Mouse (Mus musculus) forebrain, embryonic 12.5 days (tissue): ENCODE data around the gene Tpsg1. TPM values are rescaled to one million over a fixed set of nuclear protein-coding genes. Genes with fewer than 3 reads are reported as not detected.

Source experiments
- ATAC-seq: fragments of 200-750 bp; cut with Nextera tagmentation; 2 replicates; pipeline ENCODE4 v1.8.0; 2017; ENCODE audit warnings: moderate TSS enrichment; ENCODE audit not compliant: low FRiP score
- H3K27ac ChIP-seq: fragments of 300-500 bp; sonication (generic); 2 replicates; pipeline ENCODE4 v1.5.1; 2016; ENCODE audit warnings: mild to moderate bottlenecking
- H3K27me3 ChIP-seq: fragments of 300-500 bp; sonication (generic); 2 replicates; pipeline ENCODE4 v1.6.1; 2016; ENCODE audit warnings: mild to moderate bottlenecking
- H3K36me3 ChIP-seq: fragments of 300-500 bp; sonication (generic); replicated peaks from 2 replicates; pipeline ENCODE4 v1.6.1; 2016; ENCODE audit warnings: mild to moderate bottlenecking
- H3K4me1 ChIP-seq: fragments of 300-500 bp; sonication (generic); 2 replicates; pipeline ENCODE4 v1.6.1; 2016
- H3K4me2 ChIP-seq: fragments of 300-500 bp; sonication (generic); 2 replicates; pipeline ENCODE4 v1.6.1; 2016; ENCODE audit warnings: mild to moderate bottlenecking, moderate library complexity
- H3K4me3 ChIP-seq: fragments of 300-500 bp; sonication (generic); replicated peaks from 2 replicates; pipeline ENCODE4 v1.5.1; 2016; ENCODE audit warnings: mild to moderate bottlenecking
- H3K9ac ChIP-seq: fragments of 300-500 bp; sonication (generic); 2 replicates; pipeline ENCODE4 v1.6.1; 2016; ENCODE audit warnings: mild to moderate bottlenecking
- H3K9me3 ChIP-seq: fragments of 300-500 bp; sonication (generic); 2 replicates; pipeline ENCODE4 v1.6.1; 2016
- WGBS: fragments of 180-500 bp; shearing (Covaris S2); methylation state at CpG from one replicate; pipeline ENCODE4 v1.1.7; 2016; 5-methylcytosine and 5-hydroxymethylcytosine counted together
- polyA plus RNA-seq: library from polyadenylated mRNA; unstranded; fragments of >200 nt; fragmentation: Nextera tagmentation; extraction: Ambion mirVana; gene quantifications from 2 replicates; pipeline ENCODE4 v1.2.1, GENCODE M21; 2016

Tpsg1 gene
- polyA plus RNA-seq, 1 experiment from 2014 or later: 0.45 TPM

- H3K4me3 ChIP-seq: no peak overlapping the region
- no peak for ATAC-seq
- H3K4me2 ChIP-seq: no peak overlapping the region
- peaks cover 75% of the 10 kb centered on the region for H3K4me1 ChIP-seq
- H3K9ac ChIP-seq: no peak overlapping the region
- no peaks in the 10 kb centered on the region for H3K36me3 ChIP-seq
- 48% methylated on average over 7 of the region's 7 CpGs for WGBS
- H3K27ac ChIP-seq: peak overlapping the region; percentile 31
- peaks cover 75% of the 10 kb centered on the region for H3K27me3 ChIP-seq
- H3K9me3 ChIP-seq: no peaks in the 10 kb centered on the region
Measured at GRCm38 (mm10) chr17:25409621-25410020, 40.5 kb downstream of the Tpsg1 start.

GRCm38 (mm10) chr17:25410180-25410579 is 41.1 kb downstream of the Tpsg1 start:
- ATAC-seq: no peak
- WGBS: 80% methylated on average over 6 of the region's 6 CpGs
- Histone ChIP-seq H3K36me3 (no peaks in the 10 kb centered on the region), H3K9me3 (no peaks in the 10 kb centered on the region), H3K9ac (no peak overlapping the region), H3K4me1 (peaks cover 75% of the 10 kb centered on the region), H3K4me3 (no peak overlapping the region), H3K27ac (no peak overlapping the region; the same call in 1 of the 2 replicates), H3K4me2 (no peak overlapping the region), H3K27me3 (peaks cover 71% of the 10 kb centered on the region)

- no peak for ATAC-seq
- H3K4me3 ChIP-seq: no peak overlapping the region
- H3K36me3 ChIP-seq: no peaks in the 10 kb centered on the region
- H3K4me2 ChIP-seq: no peak overlapping the region
- H3K4me1 ChIP-seq: peaks cover 75% of the 10 kb centered on the region
- peak overlapping the region; percentile 50; the same call in 1 of the 2 replicates for H3K27ac ChIP-seq
- peaks cover 66% of the 10 kb centered on the region for H3K27me3 ChIP-seq
- H3K9ac ChIP-seq: no peak overlapping the region
- WGBS: 47% methylated on average over 7 of the region's 7 CpGs
- no peaks in the 10 kb centered on the region for H3K9me3 ChIP-seq
Measured at GRCm38 (mm10) chr17:25410786-25411185, 41.7 kb downstream of the Tpsg1 start.

GRCm38 (mm10) chr17:25411251-25411650 is 42.2 kb downstream of the Tpsg1 start:
- no peak overlapping the region for H3K27ac ChIP-seq
- no peaks in the 10 kb centered on the region for H3K9me3 ChIP-seq
- H3K27me3 ChIP-seq: peaks cover 64% of the 10 kb centered on the region
- ATAC-seq: no peak
- no peak overlapping the region for H3K4me2 ChIP-seq
- H3K4me3 ChIP-seq: no peak overlapping the region
- no peaks in the 10 kb centered on the region for H3K36me3 ChIP-seq
- H3K4me1 ChIP-seq: peaks cover 75% of the 10 kb centered on the region
- 75% methylated on average over 4 of the region's 4 CpGs for WGBS
- no peak overlapping the region for H3K9ac ChIP-seq

GRCm38 (mm10) chr17:25414209-25414608 is 45.1 kb downstream of the Tpsg1 start:
- Histone ChIP-seq H3K4me3 (no peak overlapping the region), H3K27ac (no peak overlapping the region), H3K4me2 (no peak overlapping the region), H3K9me3 (no peaks in the 10 kb centered on the region), H3K27me3 (peaks cover 35% of the 10 kb centered on the region), H3K4me1 (peaks cover 77% of the 10 kb centered on the region), H3K36me3 (no peaks in the 10 kb centered on the region), H3K9ac (no peak overlapping the region)
- 77% methylated on average over 4 of the region's 4 CpGs for WGBS
- ATAC-seq: no peak

- H3K4me2 ChIP-seq: no peak overlapping the region
- peaks cover 28% of the 10 kb centered on the region for H3K27me3 ChIP-seq
- no peak overlapping the region for H3K9ac ChIP-seq
- H3K4me3 ChIP-seq: no peak overlapping the region
- H3K4me1 ChIP-seq: peaks cover 78% of the 10 kb centered on the region
- no peaks in the 10 kb centered on the region for H3K36me3 ChIP-seq
- no peaks in the 10 kb centered on the region for H3K9me3 ChIP-seq
- no peak for ATAC-seq
- H3K27ac ChIP-seq: peak overlapping the region; percentile 72
- WGBS: 41% methylated on average over 3 of the region's 3 CpGs
Measured at GRCm38 (mm10) chr17:25414917-25415316, 45.8 kb downstream of the Tpsg1 start.

- H3K4me3 ChIP-seq: no peak overlapping the region
- no peaks in the 10 kb centered on the region for H3K9me3 ChIP-seq
- H3K4me2 ChIP-seq: peak overlapping the region; percentile 29; the same call in 1 of the 2 replicates
- H3K36me3 ChIP-seq: no peaks in the 10 kb centered on the region
- H3K27ac ChIP-seq: peak overlapping the region; percentile 72
- peaks cover 23% of the 10 kb centered on the region for H3K27me3 ChIP-seq
- peaks cover 78% of the 10 kb centered on the region for H3K4me1 ChIP-seq
- peak; percentile 27; the same call in 1 of the 2 replicates for ATAC-seq
- peak overlapping the region; percentile 33; the same call in 1 of the 2 replicates for H3K9ac ChIP-seq
- 0% methylated on average over 4 of the region's 6 CpGs for WGBS
Measured at GRCm38 (mm10) chr17:25415421-25415913, 46.4 kb downstream of the Tpsg1 start.

- Histone ChIP-seq H3K4me3 (no peak overlapping the region), H3K9me3 (no peaks in the 10 kb centered on the region), H3K36me3 (no peaks in the 10 kb centered on the region), H3K27me3 (peaks cover 19% of the 10 kb centered on the region), H3K27ac (peak overlapping the region; percentile 72), H3K4me1 (peaks cover 78% of the 10 kb centered on the region), H3K4me2 (0 out of 2 replicates have a peak overlapping the region, but pooled peaks have one; percentile 29), H3K9ac (0 out of 2 replicates have a peak overlapping the region, but pooled peaks have one; percentile 33)
- WGBS: 11% methylated on average over 3 of the region's 3 CpGs
- peak; percentile 28; the same call in 1 of the 2 replicates for ATAC-seq
Measured at GRCm38 (mm10) chr17:25416219-25416618, 47.1 kb downstream of the Tpsg1 start.

- Histone ChIP-seq H3K4me2 (no peak overlapping the region), H3K9ac (no peak overlapping the region), H3K27ac (peak overlapping the region; percentile 82), H3K4me3 (no peak overlapping the region), H3K4me1 (peaks cover 74% of the 10 kb centered on the region), H3K27me3 (peaks cover 10% of the 10 kb centered on the region), H3K9me3 (no peaks in the 10 kb centered on the region), H3K36me3 (no peaks in the 10 kb centered on the region)
- WGBS: 76% methylated on average over 6 of the region's 6 CpGs
- no peak for ATAC-seq
Measured at GRCm38 (mm10) chr17:25417990-25418389, 48.9 kb downstream of the Tpsg1 start.

GRCm38 (mm10) chr17:25418926-25419325 is 49.9 kb downstream of the Tpsg1 start:
- no peak overlapping the region for H3K9ac ChIP-seq
- peaks cover 70% of the 10 kb centered on the region for H3K4me1 ChIP-seq
- no peaks in the 10 kb centered on the region for H3K36me3 ChIP-seq
- peaks cover 13% of the 10 kb centered on the region for H3K27me3 ChIP-seq
- H3K27ac ChIP-seq: peak overlapping the region; percentile 82
- 10% methylated on average over 9 of the region's 9 CpGs for WGBS
- peak overlapping the region; percentile 25; the same call in 1 of the 2 replicates for H3K4me2 ChIP-seq
- H3K9me3 ChIP-seq: no peaks in the 10 kb centered on the region
- ATAC-seq: peak; percentile 74; the same call in 1 of the 2 replicates
- H3K4me3 ChIP-seq: no peak overlapping the region

GRCm38 (mm10) chr17:25420998-25421397 is 51.9 kb downstream of the Tpsg1 start:
- no peak for ATAC-seq
- no peak overlapping the region for H3K27ac ChIP-seq
- WGBS: 89% methylated on average over 3 of the region's 3 CpGs
- no peaks in the 10 kb centered on the region for H3K36me3 ChIP-seq
- H3K9ac ChIP-seq: no peak overlapping the region
- H3K4me2 ChIP-seq: no peak overlapping the region
- H3K4me1 ChIP-seq: peaks cover 64% of the 10 kb centered on the region
- no peaks in the 10 kb centered on the region for H3K9me3 ChIP-seq
- peaks cover 8% of the 10 kb centered on the region; the same call in 1 of the 2 replicates for H3K27me3 ChIP-seq
- H3K4me3 ChIP-seq: no peak overlapping the region
